Mouse (Mus musculus) CH12.LX (cell line): ENCODE measurements around the gene Rubcnl.

Experiments
- BHLHE40 ChIP-seq: IDR thresholded peaks from 2 replicates; pipeline ENCODE4 v1.6.1; 2011; ENCODE audit warnings: mild to moderate bottlenecking, low read depth, low read length, improper control_type of control experiment
- CTCF ChIP-seq, 2 experiments: IDR thresholded peaks in 1 of 2; conservative IDR thresholded peaks in 1 of 2; 2 replicates each; pipeline ENCODE4 v1.5.1; 2011 to 2012; ENCODE audit warnings: low read depth in 2 of 2, low read length in 2 of 2, improper control_type of control experiment in 1 of 2, inconsistent platforms in 1 of 2, mild to moderate bottlenecking in 1 of 2, moderate library complexity in 1 of 2
- ELF1 ChIP-seq: IDR thresholded peaks from 2 replicates; pipeline ENCODE4 v1.6.1; 2014; ENCODE audit warnings: low read depth, mild to moderate bottlenecking, inconsistent platforms, low read length, improper control_type of control experiment
- POLR2A ChIP-seq: IDR thresholded peaks from 2 replicates; pipeline ENCODE4 v1.6.1; 2011; ENCODE audit warnings: low read depth, mild to moderate bottlenecking, improper control_type of control experiment, low read length
- POLR2AphosphoS2 ChIP-seq: IDR thresholded peaks from 2 replicates; pipeline ENCODE4 v1.6.1; 2011; ENCODE audit warnings: low read depth, low read length, improper control_type of control experiment
- USF1 ChIP-seq: IDR thresholded peaks from 2 replicates; pipeline ENCODE4 v1.6.1; 2014; ENCODE audit warnings: low read depth, mild to moderate bottlenecking, inconsistent platforms, low read length, improper control_type of control experiment
- ZNF384 ChIP-seq: IDR thresholded peaks from 2 replicates; pipeline ENCODE4 v1.6.1; 2012; ENCODE audit warnings: low read depth, low read length, improper control_type of control experiment, inconsistent platforms

DNA sequence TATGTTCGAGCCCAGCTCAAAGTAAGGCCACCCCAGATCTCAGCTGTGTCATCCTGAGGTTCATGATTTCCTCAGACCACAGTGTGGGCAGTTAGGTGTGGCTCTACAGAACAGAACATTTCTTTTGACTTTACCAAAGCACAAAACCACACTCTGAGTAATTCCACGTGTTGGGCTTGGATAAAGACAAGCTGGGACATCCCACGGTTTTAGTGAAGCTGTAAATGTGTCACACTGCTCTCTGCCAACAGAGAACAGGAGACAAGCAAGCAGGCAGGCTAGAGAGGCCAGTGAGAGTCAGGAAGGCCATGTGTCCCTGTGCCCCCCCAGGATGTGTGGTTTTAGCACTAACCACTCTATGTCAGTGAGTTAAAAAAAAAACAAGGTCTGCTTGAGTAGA, 19.3 kb upstream of the Rubcnl start:
- TF ChIP-seq BHLHE40: no peak
- TF ChIP-seq POLR2A: no peak
- no peak for TF ChIP-seq USF1
- no peak for TF ChIP-seq ZNF384
- TF ChIP-seq CTCF (conservative IDR thresholded peaks at IDR 0.05 in 1 of 2, IDR thresholded peaks at IDR 0.05 in 1 of 2; ENCODE audit: low read depth in 2 of 2, low read length in 2 of 2): no peak
- TF ChIP-seq POLR2AphosphoS2: no peak
- no peak for TF ChIP-seq ELF1
